Mouse (Mus musculus) small intestine, adult 2 months (tissue): ENCODE measurements around the gene Hsd17b3.

ENCODE experiments used
- CTCF ChIP-seq: fragments of 200-500 bp; IDR thresholded peaks from 2 replicates; pipeline ENCODE4 v1.5.1; 2012; ENCODE audit warnings: low read depth, mild to moderate bottlenecking, control low read depth, inconsistent platforms, low read length, moderate library complexity, mixed read lengths; ENCODE audit not compliant: insufficient replicate concordance, insufficient read length; ENCODE audit errors: extremely low read depth
- POLR2A ChIP-seq: fragments of 200-500 bp; IDR thresholded peaks from 2 replicates; pipeline ENCODE4 v1.6.1; 2012; ENCODE audit warnings: low read depth, mild to moderate bottlenecking, control low read depth, inconsistent platforms, low read length, moderate library complexity

DNA sequence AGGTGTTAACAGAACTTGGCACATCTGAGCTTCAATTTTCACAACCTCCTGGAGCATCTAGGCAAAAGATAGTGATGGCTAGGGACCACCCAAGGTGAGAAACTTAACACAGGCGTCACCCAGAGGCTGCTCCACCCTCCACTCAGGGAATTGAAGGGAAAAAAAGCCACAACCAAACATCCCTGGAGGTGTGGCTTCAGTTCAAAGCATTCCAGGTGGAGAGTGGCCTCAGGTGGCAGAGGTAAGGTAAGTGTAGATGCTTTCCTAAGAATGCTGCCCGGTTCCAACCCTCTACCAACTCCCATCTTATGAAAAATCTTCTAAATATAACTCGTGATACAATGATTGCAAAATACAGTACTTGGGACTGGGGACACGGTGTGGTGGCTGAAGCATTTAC, 57.8 kb downstream of the Hsd17b3 start:
- TF ChIP-seq CTCF = no peak
- TF ChIP-seq POLR2A = no peak
